Mouse (Mus musculus): ENCODE results near the gene Prdm5. TPM values are rescaled to one million over a fixed set of nuclear protein-coding genes. Genes with fewer than 3 reads are reported as not detected.
A peak's percentile ranks its signal among the peaks of the same experiment; 100 is the strongest.

Prdm5 gene
- 27.8 and 37.6 TPM in 2 replicates for polyA plus RNA-seq (2011; ENCODE audit: insufficient read length, low read depth, missing spikeins)

GRCm38 (mm10) chr6:65778861-65779688 lies at the start of gene Prdm5:
TSS of gene Prdm5 (plus strand) at chr6:65778988.
- Histone ChIP-seq H3K27ac (ENCODE audit: insufficient read depth, low read length) (peak within 1 kb of the TSS; percentile 51; the same call in 1 of the 2 replicates), H3K4me3 (ENCODE audit: insufficient read depth, low read length) (peak within 1 kb of the TSS; percentile 76), H3K4me1 (ENCODE audit: control insufficient read depth, insufficient read depth, low read length) (no peaks in the 10 kb centered on the region)
- no peak for TF ChIP-seq CTCF (IDR thresholded peaks at IDR 0.05; ENCODE audit: borderline replicate concordance, insufficient read depth, low read length)
- TF ChIP-seq POLR2A (IDR thresholded peaks at IDR 0.05; ENCODE audit: low read depth, low read length) = peak; percentile 39

- no peak overlapping the region for H3K27ac ChIP-seq (ENCODE audit: insufficient read depth, low read length)
- H3K4me3 ChIP-seq (ENCODE audit: insufficient read depth, low read length) = no peak overlapping the region
- H3K4me1 ChIP-seq (ENCODE audit: control insufficient read depth, insufficient read depth, low read length) = no peaks in the 10 kb centered on the region; the same call in 1 of the 2 replicates
- TF ChIP-seq CTCF (IDR thresholded peaks at IDR 0.05; ENCODE audit: borderline replicate concordance, insufficient read depth, low read length) (no peak), POLR2A (IDR thresholded peaks at IDR 0.05; ENCODE audit: low read depth, low read length) (no peak)
Measured at GRCm38 (mm10) chr6:65739442-65739841, 39.3 kb upstream of the Prdm5 start.

- no peak overlapping the region for H3K27ac ChIP-seq (ENCODE audit: insufficient read depth, low read length)
- no peak overlapping the region for H3K4me3 ChIP-seq (ENCODE audit: insufficient read depth, low read length)
- no peaks in the 10 kb centered on the region; the same call in 1 of the 2 replicates for H3K4me1 ChIP-seq (ENCODE audit: control insufficient read depth, insufficient read depth, low read length)
- TF ChIP-seq CTCF (IDR thresholded peaks at IDR 0.05; ENCODE audit: borderline replicate concordance, insufficient read depth, low read length) = no peak
- TF ChIP-seq POLR2A (IDR thresholded peaks at IDR 0.05; ENCODE audit: low read depth, low read length) = no peak
Measured at GRCm38 (mm10) chr6:65743144-65743870, 35.5 kb upstream of the Prdm5 start.

- H3K27ac ChIP-seq (ENCODE audit: insufficient read depth, low read length) = no peak overlapping the region
- no peak overlapping the region for H3K4me3 ChIP-seq (ENCODE audit: insufficient read depth, low read length)
- H3K4me1 ChIP-seq (ENCODE audit: control insufficient read depth, insufficient read depth, low read length) = no peaks in the 10 kb centered on the region
- no peak for TF ChIP-seq POLR2A (IDR thresholded peaks at IDR 0.05; ENCODE audit: low read depth, low read length)
- TF ChIP-seq CTCF (IDR thresholded peaks at IDR 0.05; ENCODE audit: borderline replicate concordance, insufficient read depth, low read length) = no peak
Measured at GRCm38 (mm10) chr6:65743871-65744202, 35.0 kb upstream of the Prdm5 start.

GRCm38 (mm10) chr6:65758214-65758613 lies 20.6 kb upstream of the Prdm5 start:
- TF ChIP-seq CTCF (IDR thresholded peaks at IDR 0.05; ENCODE audit: borderline replicate concordance, insufficient read depth, low read length) (no peak), POLR2A (IDR thresholded peaks at IDR 0.05; ENCODE audit: low read depth, low read length) (no peak)
- no peak overlapping the region for H3K27ac ChIP-seq (ENCODE audit: insufficient read depth, low read length)
- no peaks in the 10 kb centered on the region for H3K4me1 ChIP-seq (ENCODE audit: control insufficient read depth, insufficient read depth, low read length)
- no peak overlapping the region for H3K4me3 ChIP-seq (ENCODE audit: insufficient read depth, low read length)

GRCm38 (mm10) chr6:65759174-65759573 lies 19.6 kb upstream of the Prdm5 start:
- no peak for TF ChIP-seq CTCF (IDR thresholded peaks at IDR 0.05; ENCODE audit: borderline replicate concordance, insufficient read depth, low read length)
- TF ChIP-seq POLR2A (IDR thresholded peaks at IDR 0.05; ENCODE audit: low read depth, low read length) = no peak

GRCm38 (mm10) chr6:65760073-65760472 lies 18.7 kb upstream of the Prdm5 start:
- TF ChIP-seq CTCF (IDR thresholded peaks at IDR 0.05; ENCODE audit: borderline replicate concordance, insufficient read depth, low read length) = no peak
- TF ChIP-seq POLR2A (IDR thresholded peaks at IDR 0.05; ENCODE audit: low read depth, low read length) = no peak

More at GRCm38 (mm10) chr6:65759174-65759573, 19.6 kb upstream of the Prdm5 start:
- Histone ChIP-seq H3K4me3 (ENCODE audit: insufficient read depth, low read length) (no peak overlapping the region), H3K27ac (ENCODE audit: insufficient read depth, low read length) (no peak overlapping the region), H3K4me1 (ENCODE audit: control insufficient read depth, insufficient read depth, low read length) (no peaks in the 10 kb centered on the region)

GRCm38 (mm10) chr6:65764459-65764858 lies 14.3 kb upstream of the Prdm5 start:
- H3K27ac ChIP-seq (ENCODE audit: insufficient read depth, low read length) = no peak overlapping the region
- H3K4me1 ChIP-seq (ENCODE audit: control insufficient read depth, insufficient read depth, low read length) = no peaks in the 10 kb centered on the region
- H3K4me3 ChIP-seq (ENCODE audit: insufficient read depth, low read length) = no peak overlapping the region
- TF ChIP-seq POLR2A (IDR thresholded peaks at IDR 0.05; ENCODE audit: low read depth, low read length) = no peak
- TF ChIP-seq CTCF (IDR thresholded peaks at IDR 0.05; ENCODE audit: borderline replicate concordance, insufficient read depth, low read length) = no peak

More at GRCm38 (mm10) chr6:65760073-65760472, 18.7 kb upstream of the Prdm5 start:
- no peak overlapping the region for H3K4me3 ChIP-seq (ENCODE audit: insufficient read depth, low read length)
- no peaks in the 10 kb centered on the region for H3K4me1 ChIP-seq (ENCODE audit: control insufficient read depth, insufficient read depth, low read length)
- H3K27ac ChIP-seq (ENCODE audit: insufficient read depth, low read length) = no peak overlapping the region

- Histone ChIP-seq H3K27ac (ENCODE audit: insufficient read depth, low read length) (no peak overlapping the region), H3K4me1 (ENCODE audit: control insufficient read depth, insufficient read depth, low read length) (no peaks in the 10 kb centered on the region), H3K4me3 (ENCODE audit: insufficient read depth, low read length) (no peak overlapping the region)
- TF ChIP-seq CTCF (IDR thresholded peaks at IDR 0.05; ENCODE audit: borderline replicate concordance, insufficient read depth, low read length) = no peak
- no peak for TF ChIP-seq POLR2A (IDR thresholded peaks at IDR 0.05; ENCODE audit: low read depth, low read length)
Measured at GRCm38 (mm10) chr6:65765057-65765456, 13.7 kb upstream of the Prdm5 start.
